Mouse (Mus musculus) heart, adult 2 months (tissue): ENCODE measurements around the gene Etfdh. TPM values are rescaled to one million over a fixed set of nuclear protein-coding genes. Genes with fewer than 3 reads are reported as not detected.

Experiments used
- DNase-seq, 2 experiments: peaks; one replicate each; pipeline ENCODE4 v3.0.0; 2021
- H3K27ac ChIP-seq: fragments of 200-600 bp; 2 replicates; pipeline ENCODE4 v1.8.1; 2022
- H3K27me3 ChIP-seq: fragments of 200-500 bp; 2 replicates; pipeline ENCODE4 v1.6.1; 2012; ENCODE audit warnings: mild to moderate bottlenecking, low read length, inconsistent platforms, mixed read lengths; ENCODE audit not compliant: control insufficient read depth, insufficient read depth
- H3K36me3 ChIP-seq: fragments of 200-500 bp; 2 replicates; pipeline ENCODE4 v1.6.1; 2012; ENCODE audit warnings: low read length, inconsistent platforms; ENCODE audit not compliant: control insufficient read depth, insufficient read depth
- H3K4me1 ChIP-seq: fragments of 200-500 bp; 2 replicates; pipeline ENCODE4 v1.6.1; 2011; ENCODE audit warnings: low read length; ENCODE audit not compliant: control insufficient read depth, insufficient read depth
- H3K4me3 ChIP-seq: fragments of 200-600 bp; 2 replicates; pipeline ENCODE4 v1.8.1; 2022
- H3K79me2 ChIP-seq: fragments of 200-500 bp; replicated peaks from 2 replicates; pipeline ENCODE4 v1.6.1; 2012; ENCODE audit warnings: mild to moderate bottlenecking, inconsistent platforms, low read length, moderate library complexity, mixed read lengths; ENCODE audit not compliant: control insufficient read depth, insufficient read depth
- H3K9ac ChIP-seq: fragments of 200-500 bp; 2 replicates; pipeline ENCODE4 v1.6.1; 2012; ENCODE audit warnings: low read depth, mild to moderate bottlenecking, control low read depth, inconsistent platforms, low read length, mixed read lengths
- CTCF ChIP-seq: fragments of 200-600 bp; IDR thresholded peaks from 2 replicates; pipeline ENCODE4 v1.8.1; 2022; ENCODE audit warnings: antibody characterized with exemption, mild to moderate bottlenecking, moderate library complexity
- EP300 ChIP-seq: fragments of 200-500 bp; IDR thresholded peaks from 2 replicates; pipeline ENCODE4 v1.6.1; 2011; ENCODE audit warnings: low read depth, low read length, control low read depth; ENCODE audit not compliant: insufficient read depth
- POLR2A ChIP-seq: fragments of 200-500 bp; IDR thresholded peaks from 2 replicates; pipeline ENCODE4 v1.6.1; 2011; ENCODE audit warnings: mild to moderate bottlenecking, low read depth, low read length, control low read depth; ENCODE audit not compliant: insufficient read depth
- WGBS: fragments of 180-500 bp; shearing (Covaris S2); methylation state at CpG from one replicate; pipeline ENCODE4 v1.1.7; 2018; 5-methylcytosine and 5-hydroxymethylcytosine counted together
- intact Hi-C: fragments of 180-260 bp; cut with DNase I; formaldehyde crosslinking; loops from one replicate; pipeline ENCODE4 v1.15.1; 2025
- polyA plus RNA-seq: library from polyadenylated mRNA; depleted of rRNA; stranded (reverse); fragments of >200 nt; gene quantifications from 2 replicates; pipeline ENCODE4 v1.2.3, GENCODE M21; 2012; rRNA removed
- total RNA-seq, 2 experiments: library from RNA; stranded (reverse); gene quantifications; 2 replicates each; pipeline ENCODE4 v1.2.3; 2021

Etfdh gene
- total and polyA plus RNA-seq, 3 experiments, result 525 to 610 (median 567) TPM

- H3K79me2 ChIP-seq, result peaks cover 2% of the 10 kb centered on the region
- WGBS, result 71% methylated on average over 10 of the region's 10 CpGs
- H3K9ac ChIP-seq, result no peak overlapping the region
- TF ChIP-seq POLR2A, result no peak
- no peak for TF ChIP-seq CTCF
- no peak for TF ChIP-seq EP300
- peaks cover 2% of the 10 kb centered on the region; the same call in 1 of the 2 replicates for H3K36me3 ChIP-seq
- H3K27ac ChIP-seq, result no peak overlapping the region
- H3K27me3 ChIP-seq, result no peaks in the 10 kb centered on the region
- H3K4me1 ChIP-seq, result peaks cover 13% of the 10 kb centered on the region
- DNase-seq, result no peak
- intact Hi-C loops, result no loop called here
- H3K4me3 ChIP-seq, result no peak overlapping the region
These were observed 67.2 kb downstream of the Etfdh start for GRCm38 (mm10) chr3:79561784-79562715.

GRCm38 (mm10) chr3:79560555-79560954 lies 68.7 kb downstream of the Etfdh start:
- H3K79me2 ChIP-seq, result peaks cover 2% of the 10 kb centered on the region; the same call in 1 of the 2 replicates
- no peaks in the 10 kb centered on the region for H3K27me3 ChIP-seq
- no peak overlapping the region for H3K27ac ChIP-seq
- TF ChIP-seq POLR2A (no peak), CTCF (no peak), EP300 (no peak)
- no peak for DNase-seq
- peaks cover 2% of the 10 kb centered on the region; the same call in 1 of the 2 replicates for H3K36me3 ChIP-seq
- intact Hi-C loops, result no loop called here
- H3K9ac ChIP-seq, result no peak overlapping the region
- peaks cover 13% of the 10 kb centered on the region for H3K4me1 ChIP-seq
- WGBS, result 96% methylated on average over 6 of the region's 6 CpGs
- no peak overlapping the region for H3K4me3 ChIP-seq

- intact Hi-C loops, result no loop called here
- Histone ChIP-seq H3K9ac (no peak overlapping the region), H3K79me2 (peaks cover 4% of the 10 kb centered on the region; the same call in 1 of the 2 replicates), H3K27ac (peak overlapping the region; percentile 68), H3K4me3 (no peak overlapping the region), H3K4me1 (peaks cover 10% of the 10 kb centered on the region), H3K27me3 (no peaks in the 10 kb centered on the region), H3K36me3 (peaks cover 2% of the 10 kb centered on the region; the same call in 1 of the 2 replicates)
- 40% methylated on average over 5 of the region's 5 CpGs for WGBS
- no peak for DNase-seq
- TF ChIP-seq CTCF (no peak), POLR2A (no peak), EP300 (no peak)
These were observed 69.6 kb downstream of the Etfdh start for GRCm38 (mm10) chr3:79559773-79560045.

- Histone ChIP-seq H3K36me3 (peaks cover 2% of the 10 kb centered on the region; the same call in 1 of the 2 replicates), H3K27me3 (no peaks in the 10 kb centered on the region), H3K4me1 (peaks cover 9% of the 10 kb centered on the region), H3K9ac (no peak overlapping the region; the same call in 1 of the 2 replicates), H3K79me2 (peaks cover 7% of the 10 kb centered on the region), H3K27ac (peak overlapping the region; percentile 68), H3K4me3 (no peak overlapping the region)
- intact Hi-C loops, result no loop called here
- WGBS, result 33% methylated on average over 9 of the region's 9 CpGs
- DNase-seq, result peak in 1 of 2 experiments; percentile 29
- TF ChIP-seq CTCF (0 out of 2 replicates have a peak, but pooled peaks have one; percentile 10), EP300 (no peak)
These were observed 70.1 kb downstream of the Etfdh start for GRCm38 (mm10) chr3:79559021-79559772.

- peaks cover 9% of the 10 kb centered on the region for H3K4me1 ChIP-seq
- 62% methylated on average over 6 of the region's 6 CpGs for WGBS
- H3K27ac ChIP-seq, result no peak overlapping the region
These were observed 74.2 kb downstream of the Etfdh start for GRCm38 (mm10) chr3:79555061-79555460.

More at GRCm38 (mm10) chr3:79555061-79555460, 74.2 kb downstream of the Etfdh start:
- intact Hi-C loops, result no loop called here
- Histone ChIP-seq H3K9ac (no peak overlapping the region), H3K79me2 (peaks cover 11% of the 10 kb centered on the region), H3K36me3 (peaks cover 3% of the 10 kb centered on the region), H3K4me3 (no peak overlapping the region), H3K27me3 (no peaks in the 10 kb centered on the region)
- no peak for DNase-seq
- TF ChIP-seq EP300 (no peak), POLR2A (no peak), CTCF (no peak)

Other genes starting within 250 kb of the Etfdh start
- 10 to 100 TPM; 12.2 to 28.1 TPM for gene Fnip2, start 61.7 kb downstream of the Etfdh start, total RNA-seq
- 4.2 and 7.1 TPM in 2 replicates for gene Fnip2, start 61.7 kb downstream of the Etfdh start, polyA plus RNA-seq
- 10 to 100 TPM; 39.9 to 42.9 TPM for gene Ppid, start 38.2 kb downstream of the Etfdh start, total RNA-seq
- gene Ppid, start 38.2 kb downstream of the Etfdh start, polyA plus RNA-seq, result 8.9 and 20.6 TPM in 2 replicates
- 1 to 10 TPM in 1 of 2 experiments, under 1 TPM in 1; 0.99 to 1.7 TPM for gene 4930579G24Rik, start 421 bp downstream of the Etfdh start, total RNA-seq
- gene 4930579G24Rik, start 421 bp downstream of the Etfdh start, polyA plus RNA-seq, result 1.2 and 1.8 TPM in 2 replicates
- 1 to 10 TPM; 1.2 to 1.3 TPM for gene Rxfp1, start 108.4 kb upstream of the Etfdh start, total RNA-seq
- 2.6 and 5.1 TPM in 2 replicates for gene Rxfp1, start 108.4 kb upstream of the Etfdh start, polyA plus RNA-seq
- gene Tmem144, start 223.3 kb upstream of the Etfdh start, total RNA-seq, result 10 to 100 TPM; 11.4 to 15.6 TPM
- 5.2 and 5.7 TPM in 2 replicates for gene Tmem144, start 223.3 kb upstream of the Etfdh start, polyA plus RNA-seq